Mouse (Mus musculus) urinary bladder, postnatal 14 days (tissue): ENCODE results near the gene Gm10439.
"Not testable (repeated sequence)": the region's sequence is repeated elsewhere in the genome, so short reads cannot be mapped to it uniquely, and the experiment has no call there.

Experiments
- DNase-seq: peaks from one replicate; pipeline ENCODE4 v3.0.0; 2021; ENCODE audit warnings: low spot score

The Gm10439 gene

DNA sequence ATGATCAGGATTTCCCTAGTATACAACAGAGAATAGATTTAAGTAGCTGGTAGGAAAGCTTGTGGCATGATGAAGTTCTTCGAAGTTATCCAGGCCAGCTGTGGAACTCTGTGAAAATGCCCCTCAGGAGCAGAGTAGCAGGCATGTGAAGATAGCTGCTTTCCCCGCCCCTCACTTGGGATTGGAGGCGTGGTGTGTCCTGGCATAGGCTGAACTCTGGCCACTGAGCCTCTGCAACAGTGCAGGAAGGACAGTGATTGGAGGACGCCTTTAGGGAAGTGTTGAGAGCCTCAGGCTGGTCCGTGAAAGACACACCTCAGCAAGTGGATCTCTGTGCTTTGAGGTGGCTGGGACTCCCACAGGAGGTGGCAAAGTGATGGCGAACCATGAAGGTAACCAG is at the start of gene Gm10439:
Gene Gm10439, plus strand, starts transcription at position 301 of the 400 bp plus-strand sequence.
- DNase-seq, result not testable (repeated sequence)
